Mouse (Mus musculus) spleen, adult 18-20 months (tissue): Measurements from ENCODE around the gene Zranb3.

ENCODE experiments used
- DNase-seq, 2 experiments: peaks; one replicate each; pipeline ENCODE4 v3.0.0; 2022; ENCODE audit warnings: mixed read lengths in 2 of 2

The Zranb3 gene

DNA sequence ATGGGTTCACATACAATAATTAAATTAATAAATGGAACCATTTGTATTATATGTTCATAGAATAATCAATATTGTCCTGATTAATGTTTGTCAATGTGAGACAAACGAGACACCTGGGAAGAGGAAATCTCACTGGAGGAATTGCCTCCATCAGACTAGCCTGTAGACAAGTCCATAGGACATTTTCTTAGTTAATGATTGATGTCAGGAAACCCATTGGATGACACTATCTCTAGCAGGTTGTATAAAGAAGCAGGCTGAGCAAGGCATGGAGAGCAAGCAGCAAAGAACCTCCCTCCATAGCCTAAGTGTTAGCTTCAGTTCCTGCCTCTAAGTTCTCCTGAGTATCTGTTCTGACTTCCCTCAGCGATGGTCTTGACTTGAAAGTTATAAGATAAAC lies 169.4 kb downstream of the Zranb3 start:
- no peak for DNase-seq

DNA sequence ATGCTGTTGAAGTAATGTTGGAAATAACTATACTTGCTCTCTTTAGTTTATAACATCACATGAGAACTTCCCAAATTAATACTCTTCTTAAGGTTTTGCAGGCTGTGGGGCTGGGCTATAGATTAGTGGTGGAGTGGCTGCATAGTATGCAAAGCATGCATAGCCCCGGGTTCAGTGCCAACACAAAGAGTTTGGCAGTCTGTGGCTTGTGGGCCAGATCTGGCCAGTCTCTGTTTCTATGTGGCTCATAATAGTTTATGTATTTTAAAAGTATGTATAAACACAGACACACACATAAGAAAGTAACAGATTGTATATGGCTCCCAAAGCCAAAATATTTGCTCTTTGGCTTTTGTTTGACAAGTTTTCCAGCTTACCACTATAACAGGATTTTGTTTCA lies 187.0 kb downstream of the Zranb3 start:
- DNase-seq = no peak

DNA sequence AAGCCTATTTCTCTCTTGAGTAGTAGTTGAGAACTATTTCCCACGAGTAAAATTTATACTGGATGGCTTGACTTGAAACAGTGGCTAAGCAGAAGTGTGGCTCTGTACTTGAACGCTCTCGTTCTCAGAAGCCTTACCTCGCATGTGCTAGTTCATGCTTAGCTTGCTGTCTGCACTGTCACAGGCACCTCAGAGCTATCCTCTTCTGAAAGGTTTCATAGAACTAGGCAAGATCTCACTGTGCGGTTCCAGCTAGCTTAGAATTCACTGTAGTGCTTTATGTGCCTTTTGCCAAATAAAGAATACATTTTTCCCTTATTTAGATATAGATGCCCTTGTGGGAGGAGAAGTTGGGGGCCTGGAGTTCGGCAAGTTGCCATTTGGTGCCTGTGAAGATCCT lies 187.5 kb downstream of the Zranb3 start:
- DNase-seq = no peak

DNA sequence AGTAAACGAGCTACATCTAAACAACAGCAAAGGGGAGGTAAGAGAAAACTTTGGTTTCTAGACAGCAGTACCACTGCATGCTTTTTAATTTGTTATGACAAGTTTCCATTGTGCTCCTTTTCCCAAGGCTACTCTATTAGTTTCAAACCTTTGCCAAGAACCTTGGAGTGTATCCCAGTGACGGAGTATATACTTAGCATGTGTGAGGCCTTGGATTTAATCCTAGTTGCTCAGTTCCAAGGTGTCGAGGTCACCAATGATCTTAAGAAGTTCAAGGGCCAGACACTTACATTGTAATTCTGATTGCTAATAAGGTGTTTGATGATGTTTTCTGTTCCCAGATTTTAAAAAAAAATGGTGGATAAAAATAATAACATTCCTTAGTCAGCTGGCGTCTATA lies 189.7 kb downstream of the Zranb3 start:
- DNase-seq = no peak

DNA sequence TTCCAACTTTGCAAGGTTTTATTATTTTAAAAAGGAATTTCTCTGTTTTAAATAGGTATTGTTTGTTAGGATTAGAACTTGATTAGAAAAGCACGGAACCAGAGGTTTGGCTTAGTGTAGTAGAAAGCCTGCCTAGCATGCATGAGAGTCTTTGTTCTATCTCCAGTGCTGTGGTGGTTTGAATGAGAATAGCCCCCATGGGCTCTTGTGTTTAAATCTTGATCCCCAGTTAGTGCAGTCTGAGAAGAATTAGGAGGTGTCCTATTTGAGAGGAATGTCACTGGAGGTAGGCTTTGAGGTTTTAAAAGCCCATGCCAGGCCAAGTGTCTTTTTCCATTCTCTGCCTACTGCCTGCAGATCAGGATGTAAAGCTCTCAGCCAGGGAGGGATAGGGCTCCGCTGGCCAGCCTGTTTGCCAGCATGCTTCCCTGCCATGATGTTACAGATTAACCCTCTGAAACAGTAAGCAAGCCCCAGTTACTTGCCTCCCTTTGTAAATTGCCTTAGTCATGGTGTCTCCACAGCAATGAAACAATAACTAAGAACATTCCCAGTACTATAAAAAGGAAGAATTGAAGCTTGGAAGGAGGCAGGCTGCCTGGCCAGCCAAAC lies 198.0 kb downstream of the Zranb3 start:
- no peak for DNase-seq
